Mouse (Mus musculus) forebrain, embryonic 16.5 days (tissue): ENCODE measurements at regions not wholly inside any gene's neighbourhood (a gene's known extent, or its start where the extent isn't known, plus 50 kb on each side); places are given as distances from the start of the nearest gene placed in this dataset.

ENCODE experiments used
- ATAC-seq: fragments of 200-750 bp; cut with Nextera tagmentation; 2 replicates; pipeline ENCODE4 v1.8.0; 2017; ENCODE audit warnings: mild to moderate bottlenecking, moderate library complexity
- H3K27ac ChIP-seq: fragments of 300-500 bp; sonication (generic); 2 replicates; pipeline ENCODE4 v1.5.1; 2014; ENCODE audit warnings: low read length, control low read depth
- H3K27me3 ChIP-seq: fragments of 300-500 bp; sonication (generic); replicated peaks from 2 replicates; pipeline ENCODE4 v1.6.1; 2014; ENCODE audit warnings: low read length; ENCODE audit not compliant: control insufficient read depth, insufficient read depth
- H3K36me3 ChIP-seq: fragments of 300-500 bp; sonication (generic); 2 replicates; pipeline ENCODE4 v1.6.1; 2014; ENCODE audit not compliant: control insufficient read depth, insufficient read depth
- H3K4me1 ChIP-seq: fragments of 300-500 bp; sonication (generic); replicated peaks from 2 replicates; pipeline ENCODE4 v1.6.1; 2014; ENCODE audit warnings: low read length; ENCODE audit not compliant: control insufficient read depth, insufficient read depth
- H3K4me2 ChIP-seq: fragments of 300-500 bp; sonication (generic); 2 replicates; pipeline ENCODE4 v1.6.1; 2014; ENCODE audit warnings: mild to moderate bottlenecking, low read length, control low read depth
- H3K4me3 ChIP-seq: fragments of 300-500 bp; sonication (generic); replicated peaks from 2 replicates; pipeline ENCODE4 v1.5.1; 2014; ENCODE audit warnings: mild to moderate bottlenecking, low read length, control low read depth
- H3K9ac ChIP-seq: fragments of 300-500 bp; sonication (generic); replicated peaks from 2 replicates; pipeline ENCODE4 v1.6.1; 2014; ENCODE audit warnings: low read depth, low read length, control low read depth
- H3K9me3 ChIP-seq: fragments of 300-500 bp; sonication (generic); 2 replicates; pipeline ENCODE4 v1.6.1; 2016; ENCODE audit warnings: low read length; ENCODE audit not compliant: control insufficient read depth
- WGBS: fragments of 180-500 bp; shearing (Covaris S2); extraction: QIAGEN DNeasy Blood & Tissue Kit; methylation state at CpG from one replicate; pipeline ENCODE4 v1.1.7; 2014; 5-methylcytosine and 5-hydroxymethylcytosine counted together

DNA sequence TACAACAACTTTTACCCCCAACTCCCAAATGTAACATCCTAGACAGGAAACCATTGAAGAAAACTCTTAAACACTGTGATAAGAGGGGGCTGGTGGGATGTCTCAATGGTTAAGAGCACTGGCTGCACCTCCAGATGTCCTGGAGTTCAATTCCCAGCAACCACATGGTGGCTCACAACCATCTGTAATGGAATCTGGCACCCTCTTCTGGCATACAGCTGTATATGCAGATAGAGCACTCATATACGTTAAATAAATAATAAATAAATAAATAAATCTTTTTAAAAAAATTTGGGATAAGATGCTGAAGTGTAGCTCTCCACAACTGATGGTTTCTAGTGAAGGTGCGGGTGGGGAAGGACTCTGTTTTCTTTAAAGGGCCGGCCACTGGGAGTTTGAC, 69.3 kb downstream of the Kctd15 start:
- H3K9ac ChIP-seq: no peak overlapping the region
- no peaks in the 10 kb centered on the region for H3K36me3 ChIP-seq
- no peaks in the 10 kb centered on the region for H3K4me1 ChIP-seq
- no peak overlapping the region for H3K27ac ChIP-seq
- H3K27me3 ChIP-seq: no peaks in the 10 kb centered on the region
- H3K4me3 ChIP-seq: no peak overlapping the region
- no peak overlapping the region for H3K4me2 ChIP-seq
- peaks cover 6% of the 10 kb centered on the region for H3K9me3 ChIP-seq
- ATAC-seq: no peak
- 100% methylated on average over 3 of the region's 3 CpGs for WGBS

DNA sequence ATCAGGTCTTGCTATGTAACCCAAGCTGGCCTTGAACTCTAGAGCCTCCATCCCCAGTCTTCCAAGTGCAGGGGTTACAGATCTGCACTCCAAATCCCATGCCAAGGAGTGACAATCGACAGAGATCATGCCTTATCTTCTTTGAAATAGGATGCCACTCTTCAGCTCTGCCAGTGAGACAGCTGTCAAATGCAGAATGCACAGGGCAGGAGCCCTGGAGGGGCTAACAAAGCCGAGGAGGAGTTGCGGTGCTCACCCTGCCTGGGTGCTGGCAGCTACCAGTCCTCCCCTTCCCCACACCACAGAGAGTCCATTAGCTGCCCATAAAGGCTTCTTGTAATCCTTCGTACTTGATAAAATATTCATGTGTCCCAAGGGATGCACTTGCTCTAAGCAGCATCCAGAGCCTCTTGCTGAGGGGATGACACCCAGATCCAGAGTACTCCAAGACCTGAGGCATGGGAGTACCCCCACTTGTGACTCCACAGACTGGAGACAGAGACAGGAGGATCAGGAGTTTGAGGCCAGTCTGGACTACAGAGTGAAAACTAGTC, 71.1 kb downstream of the Kctd15 start:
- Histone ChIP-seq H3K27me3 (no peaks in the 10 kb centered on the region), H3K27ac (no peak overlapping the region)
- WGBS: 68% methylated on average over 4 of the region's 4 CpGs

DNA sequence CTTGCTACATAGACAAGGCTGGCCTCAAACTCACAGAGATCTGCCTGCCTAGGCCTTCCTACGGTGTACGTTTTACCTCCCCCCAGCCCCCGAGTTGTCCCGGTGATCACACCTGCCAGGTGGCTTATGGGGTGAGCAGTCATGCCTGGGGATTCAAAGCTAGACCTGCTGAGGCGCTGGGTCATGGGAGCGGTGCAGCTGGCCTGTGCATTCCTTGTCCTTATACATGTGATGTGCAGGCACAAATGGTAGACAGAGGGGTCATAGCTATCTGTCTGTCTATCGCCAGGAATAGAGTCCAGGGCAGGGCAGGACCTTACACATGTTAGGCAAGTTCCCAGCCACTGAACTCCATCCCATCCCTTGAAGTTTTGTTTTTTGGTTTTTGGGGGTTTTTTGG, 71.7 kb downstream of the Kctd15 start:
- 97% methylated on average over 7 of the region's 7 CpGs for WGBS

More for the DNA sequence above, 71.1 kb downstream of the Kctd15 start:
- no peaks in the 10 kb centered on the region for H3K4me1 ChIP-seq
- no peak for ATAC-seq
- no peaks in the 10 kb centered on the region for H3K36me3 ChIP-seq
- H3K9me3 ChIP-seq: peaks cover 6% of the 10 kb centered on the region
- H3K9ac ChIP-seq: no peak overlapping the region
- H3K4me2 ChIP-seq: no peak overlapping the region
- no peak overlapping the region for H3K4me3 ChIP-seq

DNA sequence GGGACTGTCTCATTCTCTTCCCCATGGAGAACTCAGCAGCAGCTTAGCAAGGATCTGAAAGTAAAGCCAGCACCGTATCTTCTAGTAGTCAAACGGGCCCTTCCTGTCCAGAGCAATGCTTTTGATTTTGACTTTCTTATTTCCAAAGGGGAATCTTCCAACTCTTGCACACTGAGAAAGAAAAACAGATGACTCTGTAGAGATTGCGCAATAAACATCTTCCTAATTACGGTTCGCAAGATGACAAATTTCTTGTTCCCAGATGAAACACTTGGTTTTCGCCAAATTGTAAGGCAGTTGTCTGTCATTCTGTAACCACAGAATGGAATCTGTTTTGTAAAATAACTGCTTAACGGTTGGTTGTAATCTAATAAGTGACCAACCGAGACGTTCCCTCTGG, 75.7 kb downstream of the Kctd15 start:
- no peaks in the 10 kb centered on the region for H3K27me3 ChIP-seq
- no peaks in the 10 kb centered on the region for H3K36me3 ChIP-seq
- WGBS: 90% methylated on average over 9 of the region's 9 CpGs
- H3K27ac ChIP-seq: no peak overlapping the region
- peaks cover 6% of the 10 kb centered on the region for H3K9me3 ChIP-seq
- H3K4me1 ChIP-seq: no peaks in the 10 kb centered on the region
- no peak overlapping the region for H3K9ac ChIP-seq
- H3K4me2 ChIP-seq: no peak overlapping the region
- ATAC-seq: no peak
- no peak overlapping the region for H3K4me3 ChIP-seq

More for the DNA sequence above, 71.7 kb downstream of the Kctd15 start:
- H3K9ac ChIP-seq: no peak overlapping the region
- peaks cover 6% of the 10 kb centered on the region for H3K9me3 ChIP-seq
- ATAC-seq: no peak
- no peaks in the 10 kb centered on the region for H3K27me3 ChIP-seq
- H3K4me1 ChIP-seq: no peaks in the 10 kb centered on the region
- no peak overlapping the region for H3K4me3 ChIP-seq
- H3K27ac ChIP-seq: no peak overlapping the region
- no peaks in the 10 kb centered on the region for H3K36me3 ChIP-seq
- H3K4me2 ChIP-seq: no peak overlapping the region

DNA sequence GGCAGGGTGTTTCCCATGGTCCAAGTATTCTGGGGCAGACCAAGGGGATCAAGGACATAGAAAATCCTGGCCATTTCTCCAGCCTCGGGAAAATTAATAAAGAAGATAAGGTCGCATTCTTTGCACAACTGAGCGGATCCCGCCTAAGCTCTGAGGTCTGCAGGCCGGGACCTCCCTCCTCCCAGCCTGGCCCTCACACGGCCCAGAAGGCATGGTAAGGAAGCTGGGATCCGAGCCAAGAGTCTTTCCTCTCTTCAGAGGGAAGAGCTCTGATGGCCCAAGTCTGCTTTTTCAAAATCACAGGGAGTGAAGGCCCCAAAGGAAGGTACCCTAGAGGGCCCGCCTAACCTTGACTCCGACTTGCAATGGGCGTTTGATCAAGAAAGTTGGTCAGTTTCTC, 85.2 kb downstream of the Kctd15 start:
- no peaks in the 10 kb centered on the region for H3K36me3 ChIP-seq
- peaks cover 17% of the 10 kb centered on the region for H3K4me1 ChIP-seq
- WGBS: 39% methylated on average over 10 of the region's 10 CpGs
- H3K4me2 ChIP-seq: no peak overlapping the region
- no peak overlapping the region for H3K4me3 ChIP-seq
- H3K27ac ChIP-seq: no peak overlapping the region
- no peak overlapping the region for H3K9ac ChIP-seq
- no peaks in the 10 kb centered on the region for H3K9me3 ChIP-seq
- no peak for ATAC-seq
- H3K27me3 ChIP-seq: no peaks in the 10 kb centered on the region

DNA sequence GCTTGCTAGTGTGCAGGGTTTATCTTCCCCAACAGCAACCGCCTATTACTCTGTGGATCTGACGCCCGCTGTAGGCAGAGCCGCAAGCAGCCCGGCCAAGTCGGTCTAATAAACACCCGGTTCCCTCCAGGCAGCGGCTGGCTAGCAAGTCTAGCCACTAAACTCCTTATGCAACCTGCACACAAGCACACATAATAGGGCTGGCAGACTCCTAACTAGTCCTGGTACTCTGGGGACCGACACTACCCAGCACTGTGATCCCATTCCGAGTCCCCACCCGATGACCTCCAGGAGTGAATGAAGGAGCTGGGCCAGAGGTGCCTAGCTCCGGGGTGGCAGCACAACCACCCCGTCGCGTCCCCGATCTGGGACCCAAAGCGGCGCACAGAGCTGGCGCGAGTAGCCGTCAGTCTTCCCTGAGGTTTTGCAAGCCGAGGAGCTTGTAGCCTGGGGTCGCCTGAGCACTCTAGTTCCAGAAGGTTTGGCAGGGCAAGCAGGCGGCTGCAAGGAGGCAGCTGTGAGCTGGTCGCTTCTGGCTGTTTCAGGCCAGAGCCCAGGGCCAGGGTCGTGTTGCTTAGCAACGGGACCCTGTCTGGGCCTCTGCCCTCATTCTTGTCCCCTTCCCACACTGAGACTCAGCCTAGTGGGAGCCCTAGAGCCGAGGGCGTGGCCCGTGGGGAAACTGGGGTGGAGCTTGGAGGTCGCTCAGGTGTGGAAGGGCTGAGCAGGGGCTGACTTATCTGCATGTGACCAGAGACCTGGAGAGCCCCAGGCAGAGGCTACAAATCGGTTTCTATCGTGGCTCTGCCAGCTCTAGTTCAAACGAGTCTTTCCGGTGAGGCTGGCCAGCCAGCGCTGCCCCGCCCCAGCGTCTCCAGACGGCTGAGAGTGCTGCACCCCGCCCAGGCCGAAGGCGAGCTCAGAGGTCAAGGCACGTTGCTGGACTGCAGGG, 86.1 kb downstream of the Kctd15 start:
- H3K9ac ChIP-seq: peak overlapping the region; percentile 46
- no peaks in the 10 kb centered on the region for H3K36me3 ChIP-seq
- peak overlapping the region; percentile 60 for H3K4me2 ChIP-seq
- 2% methylated on average over 43 of the region's 43 CpGs for WGBS
- no peaks in the 10 kb centered on the region for H3K27me3 ChIP-seq
- H3K27ac ChIP-seq: no peak overlapping the region
- ATAC-seq: peak; percentile 85
- H3K4me3 ChIP-seq: peak overlapping the region; percentile 17
- peaks cover 17% of the 10 kb centered on the region for H3K4me1 ChIP-seq
- no peaks in the 10 kb centered on the region for H3K9me3 ChIP-seq

DNA sequence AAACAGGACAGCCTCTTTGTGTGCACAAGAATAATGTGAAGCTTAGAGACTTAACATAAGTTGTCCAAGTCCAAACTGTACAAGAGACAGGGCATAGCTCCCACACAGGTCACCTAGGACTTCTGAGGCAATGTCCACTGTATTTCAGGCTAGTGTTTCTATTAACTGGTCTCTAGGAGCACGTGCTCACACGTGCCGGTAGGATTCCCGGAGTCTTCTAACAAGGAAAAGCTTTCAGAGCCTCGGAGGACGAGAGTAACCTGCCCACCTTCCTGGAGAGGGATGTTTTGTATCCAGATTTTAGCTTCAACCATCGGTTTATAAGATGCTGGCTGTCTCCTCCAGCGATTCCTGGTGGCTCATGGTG, 86.8 kb downstream of the Kctd15 start:
- peak overlapping the region; percentile 17 for H3K4me3 ChIP-seq
- H3K36me3 ChIP-seq: no peaks in the 10 kb centered on the region
- no peak overlapping the region for H3K27ac ChIP-seq
- peak overlapping the region; percentile 60 for H3K4me2 ChIP-seq
- no peak for ATAC-seq
- H3K27me3 ChIP-seq: no peaks in the 10 kb centered on the region
- H3K4me1 ChIP-seq: peaks cover 17% of the 10 kb centered on the region
- no peaks in the 10 kb centered on the region for H3K9me3 ChIP-seq
- 9% methylated on average over 8 of the region's 8 CpGs for WGBS
- peak overlapping the region; percentile 46; the same call in 1 of the 2 replicates for H3K9ac ChIP-seq

DNA sequence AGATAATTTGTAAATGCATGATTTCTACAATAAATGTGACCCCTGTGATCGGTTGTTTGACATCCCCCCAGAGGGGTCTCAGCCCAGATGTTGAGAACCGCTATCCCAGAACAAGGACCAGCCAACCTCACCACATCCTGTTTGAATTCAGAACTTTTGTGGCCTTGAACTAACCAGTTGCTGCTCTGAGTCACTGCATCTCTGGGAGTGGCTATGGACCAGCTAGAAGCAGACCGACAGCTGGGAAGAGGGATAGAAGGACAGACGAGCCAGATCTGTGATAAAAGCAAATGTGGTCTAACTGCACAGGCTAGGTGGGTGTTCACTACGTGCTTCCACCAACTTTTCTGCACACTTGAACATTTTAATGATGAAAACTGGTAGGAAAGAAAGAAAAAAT, 89.0 kb downstream of the Kctd15 start:
- WGBS: 79% methylated on average over 5 of the region's 5 CpGs

DNA sequence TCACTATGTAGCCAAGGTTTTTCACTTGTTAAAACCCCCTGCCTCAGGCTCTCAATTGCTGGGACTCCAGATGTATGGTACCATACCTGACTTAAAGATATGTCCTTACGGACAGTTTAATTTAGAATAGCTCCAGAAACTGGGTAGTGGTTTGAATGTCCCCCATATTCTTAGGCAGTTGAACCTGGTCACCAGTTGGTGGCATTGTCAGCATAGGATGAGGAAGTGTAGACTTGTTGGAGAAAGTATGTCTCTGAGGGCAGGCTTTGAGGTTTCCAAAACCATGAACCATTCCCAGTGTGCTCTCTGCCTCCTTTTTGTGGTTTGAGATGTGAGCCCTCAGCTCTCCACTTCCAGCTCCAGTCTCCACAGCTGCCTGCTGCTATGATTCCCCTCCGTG, 94.4 kb downstream of the Kctd15 start:
- Histone ChIP-seq H3K4me3 (no peak overlapping the region), H3K4me1 (no peaks in the 10 kb centered on the region), H3K27me3 (no peaks in the 10 kb centered on the region), H3K36me3 (no peaks in the 10 kb centered on the region), H3K27ac (no peak overlapping the region), H3K9me3 (no peaks in the 10 kb centered on the region), H3K9ac (no peak overlapping the region), H3K4me2 (no peak overlapping the region)
- 88% methylated on average over 2 of the region's 2 CpGs for WGBS
- no peak for ATAC-seq

More for the DNA sequence above, 89.0 kb downstream of the Kctd15 start:
- no peak overlapping the region for H3K27ac ChIP-seq
- H3K4me2 ChIP-seq: no peak overlapping the region
- no peak overlapping the region for H3K9ac ChIP-seq
- H3K4me1 ChIP-seq: peaks cover 17% of the 10 kb centered on the region
- no peaks in the 10 kb centered on the region for H3K27me3 ChIP-seq
- H3K36me3 ChIP-seq: no peaks in the 10 kb centered on the region
- no peaks in the 10 kb centered on the region for H3K9me3 ChIP-seq
- ATAC-seq: no peak
- no peak overlapping the region for H3K4me3 ChIP-seq
